Mouse (Mus musculus): ENCODE measurements at regions not wholly inside any gene's neighbourhood (a gene's known extent, or its start where the extent isn't known, plus 50 kb on each side); places are given as distances from the start of the nearest gene placed in this dataset.

DNA sequence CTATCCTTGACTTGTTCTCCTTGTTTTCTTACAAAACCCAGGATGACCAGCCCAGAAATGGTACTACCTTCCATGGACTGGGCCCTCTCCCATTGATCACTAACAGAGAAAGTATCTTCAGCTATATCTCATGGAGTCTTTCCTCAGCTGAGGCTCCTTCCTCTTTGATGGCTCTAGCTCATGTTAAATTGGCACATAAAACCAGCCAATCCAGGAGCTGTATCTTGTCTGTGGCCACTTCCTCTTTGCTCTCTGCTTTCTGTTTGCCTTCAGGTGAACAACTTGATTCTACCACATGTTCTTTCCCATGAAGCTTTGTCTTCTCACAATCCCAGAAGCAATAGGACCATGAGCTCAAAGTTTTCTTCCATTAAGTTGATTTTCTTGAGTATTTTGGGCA lies 62.7 kb upstream of the Rasgrf1 start:
- H3ac ChIP-seq (ENCODE audit: control insufficient read depth, insufficient read length), result no peak overlapping the region
- no peak overlapping the region for H3K4me2 ChIP-seq (ENCODE audit: low read depth)
- H3K4me3 ChIP-seq, result no peak overlapping the region
- TF ChIP-seq REST (IDR thresholded peaks at IDR 0.05; ENCODE audit: insufficient read depth, insufficient read length) (no peak), POLR2AphosphoS2 (IDR thresholded peaks at IDR 0.05; ENCODE audit: insufficient read length, low read depth) (no peak), MYOG (IDR thresholded peaks at IDR 0.05; ENCODE audit: control insufficient read depth in 1 of 3, insufficient read depth in 1 of 3, insufficient read length in 2 of 3, low read depth in 2 of 3) (no peak)
- H3K79me2 ChIP-seq (ENCODE audit: control insufficient read depth, insufficient read depth), result no peaks in the 10 kb centered on the region
- no peaks in the 10 kb centered on the region for H3K36me3 ChIP-seq (ENCODE audit: control insufficient read depth, insufficient read depth)
- no peaks in the 10 kb centered on the region for H3K27me3 ChIP-seq (ENCODE audit: control insufficient read depth, insufficient read depth, insufficient read length)

GRCm38 (mm10) chr9:89842776-89843089 lies 67.0 kb upstream of the Rasgrf1 start:
- Histone ChIP-seq H3K79me2 (ENCODE audit: control insufficient read depth, insufficient read depth) (no peaks in the 10 kb centered on the region), H3K4me3 (no peak overlapping the region), H3ac (ENCODE audit: control insufficient read depth, insufficient read length) (no peak overlapping the region), H3K27me3 (ENCODE audit: control insufficient read depth, insufficient read depth, insufficient read length) (no peaks in the 10 kb centered on the region), H3K4me2 (ENCODE audit: low read depth) (no peak overlapping the region), H3K36me3 (ENCODE audit: control insufficient read depth, insufficient read depth) (no peaks in the 10 kb centered on the region)
- TF ChIP-seq MYOD1 (IDR thresholded peaks at IDR 0.05; ENCODE audit: control insufficient read depth in 1 of 3, insufficient read length in 2 of 3, low read depth in 2 of 3) (no peak), USF1 (IDR thresholded peaks at IDR 0.05; ENCODE audit: low read depth) (no peak), MYOG (IDR thresholded peaks at IDR 0.05; ENCODE audit: control insufficient read depth in 1 of 3, insufficient read depth in 1 of 3, insufficient read length in 2 of 3, low read depth in 2 of 3) (no peak), MAX (IDR thresholded peaks at IDR 0.05; ENCODE audit: low read depth) (no peak), POLR2A (IDR thresholded peaks at IDR 0.05; ENCODE audit: insufficient read length, low read depth) (no peak), REST (IDR thresholded peaks at IDR 0.05; ENCODE audit: insufficient read depth, insufficient read length) (no peak), TCF12 (IDR thresholded peaks at IDR 0.05; ENCODE audit: insufficient read depth, poor library complexity, severe bottlenecking) (no peak), CEBPB (IDR thresholded peaks at IDR 0.05; ENCODE audit: insufficient read depth, poor library complexity, severe bottlenecking) (no peak), POLR2AphosphoS2 (IDR thresholded peaks at IDR 0.05; ENCODE audit: insufficient read length, low read depth) (no peak), E2F4 (IDR thresholded peaks at IDR 0.05; ENCODE audit: insufficient read depth) (no peak), TCF3 (IDR thresholded peaks at IDR 0.05; ENCODE audit: insufficient read length, low read depth) (no peak), SRF (IDR thresholded peaks at IDR 0.05; ENCODE audit: control insufficient read depth, insufficient read length, low read depth) (no peak)

GRCm38 (mm10) chr9:89841866-89842775 lies 67.6 kb upstream of the Rasgrf1 start:
- Histone ChIP-seq H3ac (ENCODE audit: control insufficient read depth, insufficient read length) (no peak overlapping the region), H3K27me3 (ENCODE audit: control insufficient read depth, insufficient read depth, insufficient read length) (no peaks in the 10 kb centered on the region), H3K36me3 (ENCODE audit: control insufficient read depth, insufficient read depth) (no peaks in the 10 kb centered on the region), H3K4me2 (ENCODE audit: low read depth) (no peak overlapping the region), H3K79me2 (ENCODE audit: control insufficient read depth, insufficient read depth) (no peaks in the 10 kb centered on the region), H3K4me3 (no peak overlapping the region)
- TF ChIP-seq REST (IDR thresholded peaks at IDR 0.05; ENCODE audit: insufficient read depth, insufficient read length) (no peak), TCF12 (IDR thresholded peaks at IDR 0.05; ENCODE audit: insufficient read depth, poor library complexity, severe bottlenecking) (no peak), E2F4 (IDR thresholded peaks at IDR 0.05; ENCODE audit: insufficient read depth) (no peak), POLR2A (IDR thresholded peaks at IDR 0.05; ENCODE audit: insufficient read length, low read depth) (no peak), MYOG (IDR thresholded peaks at IDR 0.05; ENCODE audit: control insufficient read depth in 1 of 3, insufficient read depth in 1 of 3, insufficient read length in 2 of 3, low read depth in 2 of 3) (no peak), SRF (IDR thresholded peaks at IDR 0.05; ENCODE audit: control insufficient read depth, insufficient read length, low read depth) (no peak), MAX (IDR thresholded peaks at IDR 0.05; ENCODE audit: low read depth) (no peak), POLR2AphosphoS2 (IDR thresholded peaks at IDR 0.05; ENCODE audit: insufficient read length, low read depth) (no peak), USF1 (IDR thresholded peaks at IDR 0.05; ENCODE audit: low read depth) (no peak)

DNA sequence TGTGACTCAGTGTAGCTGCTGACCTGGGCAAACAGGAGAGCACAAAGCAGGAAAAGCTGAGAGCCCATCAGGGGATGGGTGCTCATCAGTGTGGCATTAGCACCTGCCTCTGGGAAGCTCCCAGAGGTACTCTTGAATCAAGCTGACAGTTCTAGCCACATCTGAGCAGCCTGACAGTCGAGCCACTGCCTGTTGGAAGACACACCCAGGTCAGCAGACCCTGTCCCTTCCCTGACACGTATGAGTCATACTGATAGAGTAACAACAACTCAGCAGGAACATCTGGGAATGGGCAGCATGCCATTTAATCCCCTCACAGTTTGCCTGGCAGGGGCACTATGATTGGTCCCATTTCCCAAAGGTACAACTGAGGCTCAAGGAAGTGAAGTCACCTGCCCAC lies 68.3 kb upstream of the Rasgrf1 start:
- no peak overlapping the region for H3K4me2 ChIP-seq (ENCODE audit: low read depth)
- no peaks in the 10 kb centered on the region for H3K36me3 ChIP-seq (ENCODE audit: control insufficient read depth, insufficient read depth)
- TF ChIP-seq POLR2A (IDR thresholded peaks at IDR 0.05; ENCODE audit: insufficient read length, low read depth) (no peak), MYOD1 (IDR thresholded peaks at IDR 0.05; ENCODE audit: control insufficient read depth in 1 of 3, insufficient read length in 2 of 3, low read depth in 2 of 3) (no peak), MYOG (IDR thresholded peaks at IDR 0.05; ENCODE audit: control insufficient read depth in 1 of 3, insufficient read depth in 1 of 3, insufficient read length in 2 of 3, low read depth in 2 of 3) (no peak), SRF (IDR thresholded peaks at IDR 0.05; ENCODE audit: control insufficient read depth, insufficient read length, low read depth) (no peak), TCF3 (IDR thresholded peaks at IDR 0.05; ENCODE audit: insufficient read length, low read depth) (no peak), CEBPB (IDR thresholded peaks at IDR 0.05; ENCODE audit: insufficient read depth, poor library complexity, severe bottlenecking) (no peak), MAX (IDR thresholded peaks at IDR 0.05; ENCODE audit: low read depth) (no peak), E2F4 (IDR thresholded peaks at IDR 0.05; ENCODE audit: insufficient read depth) (no peak), TCF12 (IDR thresholded peaks at IDR 0.05; ENCODE audit: insufficient read depth, poor library complexity, severe bottlenecking) (no peak), POLR2AphosphoS2 (IDR thresholded peaks at IDR 0.05; ENCODE audit: insufficient read length, low read depth) (no peak), REST (IDR thresholded peaks at IDR 0.05; ENCODE audit: insufficient read depth, insufficient read length) (no peak), USF1 (IDR thresholded peaks at IDR 0.05; ENCODE audit: low read depth) (no peak)
- H3K27me3 ChIP-seq (ENCODE audit: control insufficient read depth, insufficient read depth, insufficient read length), result no peaks in the 10 kb centered on the region
- H3K79me2 ChIP-seq (ENCODE audit: control insufficient read depth, insufficient read depth), result no peaks in the 10 kb centered on the region
- no peak overlapping the region for H3ac ChIP-seq (ENCODE audit: control insufficient read depth, insufficient read length)
- H3K4me3 ChIP-seq, result no peak overlapping the region

All from myocyte (in vitro differentiated cells).